Mouse (Mus musculus): Measurements from ENCODE around the gene 2810408A11Rik. TPM values are rescaled to one million over a fixed set of nuclear protein-coding genes. Genes with fewer than 3 reads are reported as not detected.

2810408A11Rik gene
- polyA plus RNA-seq, 1 experiment from 2014 or later = 17.2 TPM

DNA sequence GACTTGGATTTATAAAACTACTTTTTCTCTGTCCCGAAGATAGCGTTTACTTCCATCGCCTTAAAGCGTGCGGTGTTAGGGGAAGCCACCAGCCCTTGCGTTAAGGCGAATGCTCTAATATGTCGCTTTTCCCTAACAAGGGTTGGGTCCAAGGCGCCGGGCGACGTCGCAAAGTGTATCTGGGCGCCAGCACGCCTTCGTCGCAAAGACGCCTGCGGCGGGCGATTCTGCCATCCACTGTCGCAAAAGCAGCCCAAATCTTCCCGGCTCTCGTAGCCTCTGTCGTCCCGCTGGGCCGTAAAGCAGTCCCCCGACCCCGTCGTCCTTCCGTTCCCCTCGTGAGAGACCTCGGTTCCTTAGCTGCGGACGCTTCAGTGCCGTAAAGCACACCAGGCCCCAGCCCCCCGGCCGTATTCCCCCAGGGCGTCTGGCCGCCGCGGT lies 639 bp upstream of the 2810408A11Rik start:
- Histone ChIP-seq H3K4me1 (replicated peaks; ENCODE audit: control insufficient read depth, insufficient read depth, low read length) (peaks cover 3% of the 10 kb centered on the region; the same call in 1 of the 2 replicates), H3K4me2 (ENCODE audit: low read depth, low read length, severe bottlenecking) (peak overlapping the region; percentile 93), H3K27me3 (ENCODE audit: control insufficient read depth, insufficient read depth, low read length) (no peaks in the 10 kb centered on the region), H3K36me3 (ENCODE audit: control insufficient read depth, insufficient read depth, low read length) (peaks cover 8% of the 10 kb centered on the region; the same call in 1 of the 2 replicates), H3K9ac (ENCODE audit: low read length) (peak overlapping the region; percentile 89), H3K27ac (ENCODE audit: low read depth, low read length) (peak overlapping the region; percentile 96), H3K4me3 (ENCODE audit: low read depth, low read length) (peak overlapping the region; percentile 96), H3K9me3 (ENCODE audit: control insufficient read depth, low read length) (no peaks in the 10 kb centered on the region)
- ATAC-seq (replicated peaks; ENCODE audit: low FRiP score) = peak; percentile 80
- under 1% methylated on average over 42 of the region's 42 CpGs for WGBS
- DNase-seq (ENCODE audit: low spot score) = peak; percentile 97

DNA sequence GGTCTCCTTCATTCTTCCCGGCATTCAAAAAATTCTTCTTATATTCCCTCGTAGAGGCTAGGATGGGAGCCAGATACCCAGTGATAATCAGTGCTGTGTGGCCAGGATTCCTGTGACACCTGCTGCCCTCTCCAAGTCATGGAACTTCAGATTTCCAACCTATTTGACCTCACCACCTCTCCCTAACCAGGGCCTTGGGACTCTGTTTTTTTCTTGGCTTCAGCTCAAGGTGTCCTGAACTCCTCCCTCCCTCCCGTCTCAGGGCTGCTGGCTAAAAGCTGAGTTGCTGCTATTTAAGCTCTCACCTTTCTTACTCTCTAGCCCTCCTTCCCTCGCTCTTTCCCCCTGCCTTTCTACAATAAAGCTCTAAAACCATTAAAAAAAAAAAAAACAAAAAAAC lies 917 bp downstream of the 2810408A11Rik start:
- 27% methylated on average over 4 of the region's 4 CpGs for WGBS

DNA sequence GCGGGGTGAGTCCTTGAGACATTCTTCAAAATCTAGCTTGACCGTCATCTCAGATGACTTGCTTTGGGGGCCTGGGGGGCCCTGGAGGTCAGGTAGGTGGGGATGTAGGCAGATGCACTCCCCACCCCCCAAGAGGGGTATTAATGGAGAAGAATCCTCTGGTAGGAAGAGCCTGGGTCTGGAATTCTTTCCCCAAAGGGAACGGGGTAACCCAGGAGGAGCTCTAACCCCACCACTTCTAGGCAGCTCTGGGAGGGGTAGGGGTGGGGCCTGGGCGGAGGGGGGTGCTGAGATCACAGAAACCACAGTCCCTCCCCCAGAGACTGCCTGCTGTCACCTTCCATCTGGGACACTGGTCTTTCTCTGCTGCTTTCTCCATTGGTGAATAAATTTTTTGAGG lies 5.5 kb downstream of the 2810408A11Rik start, which contains the start of gene Acap1:
Gene Acap1 (minus strand): TSS at position 249 of the 400 bp plus-strand sequence.
- Histone ChIP-seq H3K4me2 (ENCODE audit: low read depth, low read length, severe bottlenecking) (no peak within 1 kb of the TSS), H3K4me3 (ENCODE audit: low read depth, low read length) (no peak within 1 kb of the TSS), H3K27ac (ENCODE audit: low read depth, low read length) (no peak within 1 kb of the TSS), H3K9me3 (ENCODE audit: control insufficient read depth, low read length) (no peaks in the 10 kb centered on the region), H3K4me1 (replicated peaks; ENCODE audit: control insufficient read depth, insufficient read depth, low read length) (no peaks in the 10 kb centered on the region; the same call in 1 of the 2 replicates), H3K36me3 (ENCODE audit: control insufficient read depth, insufficient read depth, low read length) (no peaks in the 10 kb centered on the region), H3K9ac (ENCODE audit: low read length) (no peak within 1 kb of the TSS), H3K27me3 (ENCODE audit: control insufficient read depth, insufficient read depth, low read length) (no peaks in the 10 kb centered on the region)
- no peak for DNase-seq (ENCODE audit: low spot score)
- no peak for ATAC-seq (replicated peaks; ENCODE audit: low FRiP score)
- WGBS = 81% methylated on average over 4 of the region's 4 CpGs

More for the DNA sequence above, 917 bp downstream of the 2810408A11Rik start:
- Histone ChIP-seq H3K9ac (ENCODE audit: low read length) (peak overlapping the region; percentile 99), H3K9me3 (ENCODE audit: control insufficient read depth, low read length) (no peaks in the 10 kb centered on the region), H3K27ac (ENCODE audit: low read depth, low read length) (no peak overlapping the region), H3K4me2 (ENCODE audit: low read depth, low read length, severe bottlenecking) (peak overlapping the region; percentile 93), H3K27me3 (ENCODE audit: control insufficient read depth, insufficient read depth, low read length) (no peaks in the 10 kb centered on the region), H3K4me3 (ENCODE audit: low read depth, low read length) (peak overlapping the region; percentile 96), H3K4me1 (replicated peaks; ENCODE audit: control insufficient read depth, insufficient read depth, low read length) (peaks cover 3% of the 10 kb centered on the region; the same call in 1 of the 2 replicates), H3K36me3 (ENCODE audit: control insufficient read depth, insufficient read depth, low read length) (no peaks in the 10 kb centered on the region)
- ATAC-seq (replicated peaks; ENCODE audit: low FRiP score) = no peak
- no peak for DNase-seq (ENCODE audit: low spot score)

DNA sequence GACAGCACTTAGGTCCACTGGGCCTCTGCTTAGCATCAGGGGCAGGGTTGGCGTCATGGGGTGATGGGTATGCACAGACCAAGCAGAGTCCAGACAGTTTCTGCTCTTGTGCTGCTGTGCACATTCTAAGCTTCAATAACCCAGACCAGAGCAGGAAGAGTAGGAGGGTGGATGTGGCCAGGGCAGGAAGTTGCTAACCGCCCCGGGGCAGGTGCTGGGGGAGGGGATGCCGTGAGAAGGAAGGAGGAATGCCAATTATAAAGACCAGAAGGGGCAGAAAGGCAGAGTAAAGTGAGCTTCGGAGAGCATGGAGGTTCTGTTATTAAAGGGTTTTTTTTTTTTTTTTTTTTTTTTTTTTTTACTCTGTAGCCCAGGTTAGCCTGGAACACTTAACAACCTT lies 6.1 kb downstream of the 2810408A11Rik start:
- WGBS = 86% methylated on average over 5 of the region's 5 CpGs
- Histone ChIP-seq H3K4me3 (ENCODE audit: low read depth, low read length) (no peak overlapping the region), H3K9ac (ENCODE audit: low read length) (no peak overlapping the region), H3K4me1 (replicated peaks; ENCODE audit: control insufficient read depth, insufficient read depth, low read length) (no peaks in the 10 kb centered on the region; the same call in 1 of the 2 replicates), H3K9me3 (ENCODE audit: control insufficient read depth, low read length) (no peaks in the 10 kb centered on the region), H3K4me2 (ENCODE audit: low read depth, low read length, severe bottlenecking) (no peak overlapping the region), H3K27me3 (ENCODE audit: control insufficient read depth, insufficient read depth, low read length) (no peaks in the 10 kb centered on the region), H3K36me3 (ENCODE audit: control insufficient read depth, insufficient read depth, low read length) (no peaks in the 10 kb centered on the region), H3K27ac (ENCODE audit: low read depth, low read length) (no peak overlapping the region)
- DNase-seq (ENCODE audit: low spot score) = no peak
- ATAC-seq (replicated peaks; ENCODE audit: low FRiP score) = no peak

DNA sequence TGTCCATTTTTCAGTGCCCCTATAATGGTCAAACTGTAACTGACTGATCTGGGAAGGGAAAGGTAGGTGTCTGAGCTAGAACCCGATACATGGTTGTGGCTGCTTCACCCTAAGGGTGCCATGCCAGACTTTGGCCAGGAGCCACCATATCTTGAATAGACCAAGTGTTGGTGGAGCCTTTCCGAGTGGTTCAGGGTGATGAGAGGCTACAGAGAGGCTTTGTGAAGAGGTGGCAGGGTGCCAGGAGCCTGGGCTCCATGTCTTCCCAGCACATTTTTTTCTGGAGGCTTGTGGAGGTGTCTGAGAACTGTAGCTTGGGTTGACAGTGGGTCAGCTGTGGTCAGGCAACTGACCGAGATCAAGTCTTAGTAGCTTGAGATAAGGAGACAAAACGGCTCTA lies 9.3 kb downstream of the 2810408A11Rik start:
- Histone ChIP-seq H3K9me3 (ENCODE audit: control insufficient read depth, low read length) (no peaks in the 10 kb centered on the region), H3K9ac (ENCODE audit: low read length) (no peak overlapping the region), H3K4me1 (replicated peaks; ENCODE audit: control insufficient read depth, insufficient read depth, low read length) (no peaks in the 10 kb centered on the region), H3K27me3 (ENCODE audit: control insufficient read depth, insufficient read depth, low read length) (no peaks in the 10 kb centered on the region), H3K4me2 (ENCODE audit: low read depth, low read length, severe bottlenecking) (no peak overlapping the region), H3K27ac (ENCODE audit: low read depth, low read length) (no peak overlapping the region), H3K4me3 (ENCODE audit: low read depth, low read length) (no peak overlapping the region), H3K36me3 (ENCODE audit: control insufficient read depth, insufficient read depth, low read length) (no peaks in the 10 kb centered on the region)
- 84% methylated on average over 4 of the region's 4 CpGs for WGBS
- DNase-seq (ENCODE audit: low spot score) = no peak
- ATAC-seq (replicated peaks; ENCODE audit: low FRiP score) = no peak

DNA sequence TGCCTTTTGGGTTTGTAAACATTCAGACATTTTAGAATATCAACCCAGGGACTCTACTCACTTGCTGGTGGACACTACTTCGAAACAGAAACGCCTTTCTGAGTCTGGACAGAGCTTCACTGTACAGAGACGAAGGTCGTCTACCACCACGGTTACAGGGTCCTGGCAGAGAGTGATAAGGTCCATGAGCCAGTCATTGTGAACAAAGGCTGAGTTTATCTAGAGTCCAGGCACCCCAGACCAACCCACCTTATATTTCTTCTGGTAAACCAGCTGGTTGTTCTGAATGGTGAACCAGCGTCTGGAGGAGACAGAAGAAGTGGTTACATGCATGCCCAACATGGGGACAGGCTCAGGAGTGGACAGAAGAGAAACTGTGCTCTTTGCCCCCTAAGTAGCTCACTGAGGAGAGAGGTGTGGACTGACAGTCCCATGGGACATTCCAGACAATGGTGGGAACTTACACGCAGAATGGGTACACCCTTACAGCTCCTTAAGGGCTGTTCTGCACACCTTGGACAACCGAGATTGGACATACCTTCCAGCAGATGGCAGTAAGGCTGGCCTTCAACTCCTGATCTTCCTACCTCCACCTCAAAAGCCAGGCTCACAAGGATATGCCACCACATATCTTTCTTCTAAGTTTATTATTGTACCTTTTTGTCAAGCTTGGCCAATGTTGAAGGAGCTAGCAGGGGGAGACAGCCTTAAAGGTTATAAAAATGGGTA lies 13.7 kb downstream of the 2810408A11Rik start:
- Histone ChIP-seq H3K27ac (ENCODE audit: low read depth, low read length) (0 out of 2 replicates have a peak overlapping the region, but pooled peaks have one; percentile 12), H3K9me3 (ENCODE audit: control insufficient read depth, low read length) (no peaks in the 10 kb centered on the region), H3K4me1 (replicated peaks; ENCODE audit: control insufficient read depth, insufficient read depth, low read length) (no peaks in the 10 kb centered on the region), H3K4me3 (ENCODE audit: low read depth, low read length) (no peak overlapping the region), H3K27me3 (ENCODE audit: control insufficient read depth, insufficient read depth, low read length) (peaks cover 3% of the 10 kb centered on the region; the same call in 1 of the 2 replicates), H3K4me2 (ENCODE audit: low read depth, low read length, severe bottlenecking) (no peak overlapping the region), H3K9ac (ENCODE audit: low read length) (no peak overlapping the region), H3K36me3 (ENCODE audit: control insufficient read depth, insufficient read depth, low read length) (no peaks in the 10 kb centered on the region)
- ATAC-seq (replicated peaks; ENCODE audit: low FRiP score) (no peak), DNase-seq (ENCODE audit: low spot score) (no peak)
- 70% methylated on average over 8 of the region's 8 CpGs for WGBS

DNA sequence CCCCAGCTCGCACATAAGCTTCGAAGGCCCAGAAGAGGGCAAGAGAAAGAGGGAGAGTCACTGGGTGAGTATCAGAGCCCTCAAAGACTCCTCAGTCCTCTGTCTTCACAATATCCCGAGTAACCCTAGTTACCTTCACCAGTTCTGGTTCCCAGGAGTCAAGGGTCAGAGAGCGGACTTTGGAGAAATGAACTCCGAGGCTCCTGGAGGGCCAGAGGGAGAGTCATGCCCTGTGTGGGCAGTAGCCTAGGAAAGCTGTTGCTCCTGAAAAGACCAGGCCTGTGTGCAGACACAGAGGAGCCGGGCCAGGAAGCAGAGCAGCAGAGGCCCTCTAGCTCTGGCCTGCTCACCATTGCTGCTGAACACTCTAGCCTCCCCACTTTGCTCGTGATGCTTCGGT lies 16.1 kb downstream of the 2810408A11Rik start:
- no peak overlapping the region for H3K4me3 ChIP-seq (ENCODE audit: low read depth, low read length)
- no peak overlapping the region for H3K27ac ChIP-seq (ENCODE audit: low read depth, low read length)
- H3K4me2 ChIP-seq (ENCODE audit: low read depth, low read length, severe bottlenecking) = no peak overlapping the region
- 76% methylated on average over 8 of the region's 8 CpGs for WGBS
- H3K4me1 ChIP-seq (replicated peaks; ENCODE audit: control insufficient read depth, insufficient read depth, low read length) = peaks cover 4% of the 10 kb centered on the region; the same call in 1 of the 2 replicates
- no peak overlapping the region for H3K9ac ChIP-seq (ENCODE audit: low read length)
- no peaks in the 10 kb centered on the region for H3K36me3 ChIP-seq (ENCODE audit: control insufficient read depth, insufficient read depth, low read length)
- DNase-seq (ENCODE audit: low spot score) = no peak
- no peak for ATAC-seq (replicated peaks; ENCODE audit: low FRiP score)
- no peaks in the 10 kb centered on the region for H3K9me3 ChIP-seq (ENCODE audit: control insufficient read depth, low read length)
- H3K27me3 ChIP-seq (ENCODE audit: control insufficient read depth, insufficient read depth, low read length) = peaks cover 5% of the 10 kb centered on the region; the same call in 1 of the 2 replicates

DNA sequence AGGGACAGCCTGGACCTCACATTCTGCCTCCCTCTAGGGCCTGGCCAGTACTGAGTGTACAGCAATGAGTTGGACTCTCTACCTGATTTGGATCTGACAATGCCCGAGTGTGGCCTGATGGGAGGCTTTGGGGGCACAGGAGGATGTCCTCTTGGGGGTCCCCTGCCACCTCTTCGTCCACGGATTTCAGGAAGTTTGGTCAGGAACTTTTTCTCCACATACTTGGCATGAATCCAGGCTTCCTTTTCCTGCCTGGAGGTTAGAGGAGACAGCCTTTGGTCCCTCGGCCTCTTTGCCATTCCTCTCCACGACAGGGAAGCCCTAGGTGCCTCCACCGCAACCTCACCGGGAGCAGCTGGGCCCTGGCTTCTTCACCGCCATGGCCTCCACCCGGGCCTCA lies 16.5 kb downstream of the 2810408A11Rik start:
- no peak overlapping the region for H3K4me3 ChIP-seq (ENCODE audit: low read depth, low read length)
- H3K27me3 ChIP-seq (ENCODE audit: control insufficient read depth, insufficient read depth, low read length) = peaks cover 5% of the 10 kb centered on the region; the same call in 1 of the 2 replicates
- no peak overlapping the region for H3K27ac ChIP-seq (ENCODE audit: low read depth, low read length)
- H3K36me3 ChIP-seq (ENCODE audit: control insufficient read depth, insufficient read depth, low read length) = no peaks in the 10 kb centered on the region
- no peak overlapping the region for H3K9ac ChIP-seq (ENCODE audit: low read length)
- DNase-seq (ENCODE audit: low spot score) = no peak
- H3K4me1 ChIP-seq (replicated peaks; ENCODE audit: control insufficient read depth, insufficient read depth, low read length) = peaks cover 4% of the 10 kb centered on the region; the same call in 1 of the 2 replicates
- H3K9me3 ChIP-seq (ENCODE audit: control insufficient read depth, low read length) = no peaks in the 10 kb centered on the region
- WGBS = 82% methylated on average over 9 of the region's 9 CpGs
- no peak for ATAC-seq (replicated peaks; ENCODE audit: low FRiP score)
- no peak overlapping the region for H3K4me2 ChIP-seq (ENCODE audit: low read depth, low read length, severe bottlenecking)
